25 mouse cellular contexts compared by ENCODE assay signal in the genomic region with DNA sequence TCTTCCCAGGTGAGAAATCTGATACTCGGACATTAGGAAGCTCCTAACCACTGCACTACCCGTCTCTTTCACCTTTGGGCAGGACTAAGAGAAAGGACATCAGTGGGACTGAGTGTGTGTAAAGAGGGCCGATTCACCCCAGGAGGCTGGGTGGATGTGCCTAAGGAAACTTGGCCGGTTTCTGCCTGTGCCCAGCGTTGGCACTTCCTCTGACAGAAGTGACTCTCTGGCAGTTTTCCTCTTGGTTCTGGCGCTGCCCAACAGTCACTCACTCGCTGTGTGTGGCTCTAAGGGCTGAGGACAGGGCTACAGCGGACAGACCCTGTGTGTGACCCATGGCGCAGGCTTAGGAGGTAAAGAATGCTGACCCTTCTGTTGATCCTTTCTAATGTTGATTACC. TPM values are rescaled to one million over a fixed set of nuclear protein-coding genes. Genes with fewer than 3 reads are reported as not detected.
DNase-seq lines count a peak whose midpoint lies in the region; ATAC-seq and TF ChIP-seq lines count a peak whose summit lies in the region.
"Had no signal": no experiment of that assay in that cellular context is flagged by ENCODE, and none has a peak within 500 bp of the region (broad histone marks: within the 10 kb centered on the region; RNA-seq: fewer than 3 reads in every experiment).

No protein-coding gene starts in this region.

- peaks cover 34% of the 10 kb centered on the region for H3K4me1 ChIP-seq in forebrain, embryonic 15.5 days
- peaks cover 32% of the 10 kb centered on the region for H3K4me1 ChIP-seq in forebrain, embryonic 11.5 days (replicated peaks; ENCODE audit: control insufficient read depth, insufficient read depth, low read length)
- H3K4me1 ChIP-seq in heart, adult 2 months (ENCODE audit: control insufficient read depth, insufficient read depth, low read length), result peaks cover 4% of the 10 kb centered on the region; the same call in 1 of the 2 replicates
- peaks cover 33% of the 10 kb centered on the region for H3K4me1 ChIP-seq in heart, embryonic 11.5 days (ENCODE audit: control insufficient read depth, insufficient read depth, low read length)
- H3K4me1 ChIP-seq in hindbrain, postnatal 0 days (ENCODE audit: insufficient read depth, low read length), result peaks cover 11% of the 10 kb centered on the region
- peaks cover 16% of the 10 kb centered on the region for H3K4me1 ChIP-seq in hindbrain, embryonic 12.5 days
- H3K4me1 ChIP-seq: liver, embryonic 12.5 days had no signal

- 0 out of 2 replicates have a peak overlapping the region, but pooled peaks have one; percentile 55 for H3K4me2 ChIP-seq in forebrain, embryonic 15.5 days (replicated peaks)
- H3K4me2 ChIP-seq in forebrain, embryonic 11.5 days (ENCODE audit: low read depth, low read length, severe bottlenecking), result no peak overlapping the region; the same call in 1 of the 2 replicates
- no peak overlapping the region for H3K4me2 ChIP-seq in heart, embryonic 11.5 days
- no peak overlapping the region for H3K4me2 ChIP-seq in hindbrain, postnatal 0 days (ENCODE audit: low read depth, low read length)
- H3K4me2 ChIP-seq in hindbrain, embryonic 12.5 days (replicated peaks), result no peak overlapping the region
- H3K4me2 ChIP-seq: embryonic facial prominence, embryonic 15.5 days; kidney, embryonic 15.5 days; liver, embryonic 12.5 days had no signal

- H3K9ac ChIP-seq in forebrain, embryonic 15.5 days (replicated peaks), result no peak overlapping the region
- no peak overlapping the region for H3K9ac ChIP-seq in forebrain, embryonic 11.5 days (ENCODE audit: low read length)
- no peak overlapping the region for H3K9ac ChIP-seq in heart, adult 2 months (ENCODE audit: low read depth, low read length)
- H3K9ac ChIP-seq in heart, embryonic 11.5 days (ENCODE audit: low read depth, low read length), result no peak overlapping the region
- H3K9ac ChIP-seq in hindbrain, postnatal 0 days (replicated peaks; ENCODE audit: low read length), result no peak overlapping the region
- H3K9ac ChIP-seq in hindbrain, embryonic 12.5 days, result no peak overlapping the region
- H3K9ac ChIP-seq: embryonic facial prominence, embryonic 15.5 days; kidney, embryonic 15.5 days; limb, embryonic 13.5 days; liver, embryonic 12.5 days; neural tube, embryonic 12.5 days had no signal

- intact Hi-C loops in heart, adult 2 months (cut with DNase I), result loop anchor here (10.0 kb wide), 1 partner anchor 56 kb away; no protein-coding TSS in a partner anchor

- TF ChIP-seq POLR2A in heart, adult 2 months (IDR thresholded peaks at IDR 0.05; ENCODE audit: insufficient read depth, low read depth, low read length), result no peak; the same call in 1 of the 2 replicates

- H3K27me3 ChIP-seq in forebrain, embryonic 15.5 days, result peaks cover 5% of the 10 kb centered on the region; the same call in 1 of the 2 replicates
- H3K27me3 ChIP-seq in forebrain, embryonic 11.5 days (ENCODE audit: control insufficient read depth, insufficient read depth, low read length), result peaks cover 8% of the 10 kb centered on the region
- H3K27me3 ChIP-seq in heart, adult 2 months (ENCODE audit: control insufficient read depth, insufficient read depth, low read length), result no peaks in the 10 kb centered on the region
- peaks cover 56% of the 10 kb centered on the region for H3K27me3 ChIP-seq in heart, embryonic 11.5 days (ENCODE audit: control insufficient read depth, insufficient read depth, low read length)
- H3K27me3 ChIP-seq in hindbrain, postnatal 0 days (ENCODE audit: insufficient read depth, low read length), result peaks cover 67% of the 10 kb centered on the region
- H3K27me3 ChIP-seq in hindbrain, embryonic 12.5 days, result peaks cover 99% of the 10 kb centered on the region

- no peak overlapping the region for H3K27ac ChIP-seq in forebrain, embryonic 15.5 days (replicated peaks)
- H3K27ac ChIP-seq in forebrain, embryonic 11.5 days (ENCODE audit: low read depth, low read length), result no peak overlapping the region
- peak overlapping the region; percentile 43; the same call in 1 of the 2 replicates for H3K27ac ChIP-seq in heart, adult 2 months
- no peak overlapping the region for H3K27ac ChIP-seq in heart, embryonic 11.5 days (ENCODE audit: low read depth, low read length)
- H3K27ac ChIP-seq in hindbrain, postnatal 0 days, result no peak overlapping the region
- no peak overlapping the region for H3K27ac ChIP-seq in hindbrain, embryonic 12.5 days
- H3K27ac ChIP-seq: embryonic facial prominence, embryonic 15.5 days; kidney, embryonic 15.5 days; limb, embryonic 13.5 days; liver, embryonic 12.5 days; midbrain, embryonic 12.5 days; neural tube, embryonic 12.5 days; stomach, postnatal 0 days had no signal

- no peak for DNase-seq in forebrain, embryonic 11.5 days (ENCODE audit: low spot score)
- peak in 1 of 2 experiments; percentile 62 for DNase-seq in heart, adult 2 months
- peak; percentile 73 for DNase-seq in hindbrain, postnatal 0 days (ENCODE audit: low spot score)
- DNase-seq: adrenal gland, adult 2 months; kidney, adult 11 months; kidney, postnatal 36 days; layer of hippocampus, postnatal 36 days; lung, adult 2 months; lung, postnatal 14 days; right cerebral cortex, postnatal 14 days; thymus, adult 2 months; thymus, postnatal 4 days had no signal

- no peak for ATAC-seq in forebrain, embryonic 15.5 days (replicated peaks)
- ATAC-seq in forebrain, embryonic 11.5 days (replicated peaks; ENCODE audit: low FRiP score), result no peak
- no peak for ATAC-seq in heart, embryonic 11.5 days (replicated peaks; ENCODE audit: insufficient number of reproducible peaks, low FRiP score, low TSS enrichment)
- no peak for ATAC-seq in hindbrain, postnatal 0 days
- ATAC-seq in hindbrain, embryonic 12.5 days (ENCODE audit: low FRiP score), result no peak
- ATAC-seq: liver, embryonic 12.5 days had no signal

- H3K79me2 ChIP-seq in heart, adult 2 months (replicated peaks; ENCODE audit: control insufficient read depth, insufficient read depth, low read length), result no peaks in the 10 kb centered on the region; the same call in 1 of the 2 replicates

- no peaks in the 10 kb centered on the region for H3K9me3 ChIP-seq in forebrain, embryonic 15.5 days
- no peaks in the 10 kb centered on the region for H3K9me3 ChIP-seq in forebrain, embryonic 11.5 days (ENCODE audit: control insufficient read depth, low read length)
- no peaks in the 10 kb centered on the region for H3K9me3 ChIP-seq in heart, embryonic 11.5 days (replicated peaks; ENCODE audit: control insufficient read depth, low read length)
- no peaks in the 10 kb centered on the region for H3K9me3 ChIP-seq in hindbrain, postnatal 0 days (ENCODE audit: low read length)
- H3K9me3 ChIP-seq in hindbrain, embryonic 12.5 days (replicated peaks), result no peaks in the 10 kb centered on the region
- H3K9me3 ChIP-seq: embryonic facial prominence, embryonic 15.5 days; kidney, embryonic 15.5 days; limb, embryonic 13.5 days; liver, embryonic 12.5 days; midbrain, embryonic 12.5 days; neural tube, embryonic 12.5 days had no signal

- WGBS in forebrain, embryonic 15.5 days, result 21% methylated on average over 9 of the region's 9 CpGs
- 12% methylated on average over 9 of the region's 9 CpGs for WGBS in forebrain, embryonic 11.5 days
- 14% methylated on average over 9 of the region's 9 CpGs for WGBS in heart, adult 2 months
- 23% methylated on average over 9 of the region's 9 CpGs for WGBS in heart, embryonic 11.5 days (ENCODE audit: insufficient replicate concordance)
- WGBS in hindbrain, postnatal 0 days, result 12% methylated on average over 9 of the region's 9 CpGs
- 15% methylated on average over 9 of the region's 9 CpGs for WGBS in hindbrain, embryonic 12.5 days

- no peak overlapping the region for H3K4me3 ChIP-seq in forebrain, embryonic 15.5 days
- H3K4me3 ChIP-seq in forebrain, embryonic 11.5 days (ENCODE audit: low read depth, low read length), result no peak overlapping the region
- no peak overlapping the region for H3K4me3 ChIP-seq in heart, adult 2 months
- H3K4me3 ChIP-seq in heart, embryonic 11.5 days (ENCODE audit: low read depth, low read length), result no peak overlapping the region
- H3K4me3 ChIP-seq in hindbrain, postnatal 0 days (ENCODE audit: low read length), result no peak overlapping the region
- no peak overlapping the region for H3K4me3 ChIP-seq in hindbrain, embryonic 12.5 days
- H3K4me3 ChIP-seq: embryonic facial prominence, embryonic 15.5 days; kidney, embryonic 15.5 days; limb, embryonic 13.5 days; liver, embryonic 12.5 days; neural tube, embryonic 12.5 days had no signal

- H3K36me3 ChIP-seq in forebrain, embryonic 15.5 days, result no peaks in the 10 kb centered on the region
- H3K36me3 ChIP-seq in forebrain, embryonic 11.5 days (ENCODE audit: control insufficient read depth, insufficient read depth, low read length), result no peaks in the 10 kb centered on the region
- H3K36me3 ChIP-seq in heart, adult 2 months (ENCODE audit: control insufficient read depth, insufficient read depth, low read length), result no peaks in the 10 kb centered on the region
- H3K36me3 ChIP-seq in heart, embryonic 11.5 days (ENCODE audit: control insufficient read depth, insufficient read depth, low read length), result no peaks in the 10 kb centered on the region
- H3K36me3 ChIP-seq in hindbrain, postnatal 0 days (ENCODE audit: insufficient read depth, low read length), result no peaks in the 10 kb centered on the region
- H3K36me3 ChIP-seq in hindbrain, embryonic 12.5 days, result no peaks in the 10 kb centered on the region
- H3K36me3 ChIP-seq: embryonic facial prominence, embryonic 15.5 days; kidney, embryonic 15.5 days; limb, embryonic 13.5 days; liver, embryonic 12.5 days; midbrain, embryonic 12.5 days; neural tube, embryonic 12.5 days had no signal

- no peak for TF ChIP-seq CTCF in heart, adult 2 months (IDR thresholded peaks at IDR 0.05)
- TF ChIP-seq CTCF in hindbrain, postnatal 0 days (IDR thresholded peaks at IDR 0.05; ENCODE audit: low read depth), result no peak

- TF ChIP-seq EP300 in heart, adult 2 months (IDR thresholded peaks at IDR 0.05; ENCODE audit: insufficient read depth, low read depth, low read length), result no peak

RNA-seq across cellular contexts. Expression of a gene that starts 8.2 kb away (rescaled TPM):
- 0.79 TPM in 2 replicates for polyA plus RNA-seq in forebrain, embryonic 15.5 days (2015; fragmentation: Nextera tagmentation; extraction: Ambion mirVana)
- 3.0 and 3.2 TPM in 2 replicates for polyA plus RNA-seq in forebrain, embryonic 11.5 days (2014; fragmentation: Nextera tagmentation; extraction: Ambion mirVana)
- total RNA-seq in heart, adult 2 months (2021), result 100 to 1,000 TPM; 161 to 173 TPM
- 101 and 117 TPM in 2 replicates for polyA plus RNA-seq in heart, adult 2 months (2012; rRNA removed)
- 8.0 and 8.6 TPM in 2 replicates for polyA plus RNA-seq in heart, embryonic 11.5 days (2014; fragmentation: Nextera tagmentation; extraction: Ambion mirVana)
- 0.68 and 1.5 TPM in 2 replicates for total RNA-seq in hindbrain, postnatal 0 days (2014; rRNA removed)
- polyA plus RNA-seq in hindbrain, postnatal 0 days (2015; fragmentation: Nextera tagmentation; extraction: Ambion mirVana), result 0.24 TPM in 2 replicates
- polyA plus RNA-seq in hindbrain, embryonic 12.5 days (2016; fragmentation: Nextera tagmentation; extraction: Ambion mirVana), result 0.68 and 0.84 TPM in 2 replicates
- total RNA-seq: common myeloid progenitor, adult 5-6 weeks; megakaryocyte progenitor cell, adult 5-6 weeks; MEL had no signal

Comparison
In these comparisons a context has a peak if more than half of its experiments do, and no peak if none do; other contexts are left out.
1. RNA of a gene that starts 8.2 kb away (polyA plus RNA-seq): 101 to 117 TPM in heart, adult 2 months; 8.0 to 8.6 TPM in heart, embryonic 11.5 days, 3.0 to 3.2 TPM in forebrain, embryonic 11.5 days, 0.68 to 0.84 TPM in hindbrain, embryonic 12.5 days, 0.79 TPM in forebrain, embryonic 15.5 days and 0.24 TPM in hindbrain, postnatal 0 days; every median in the first group is over 10 times any median in the second.